Mouse (Mus musculus) NIH3T3 (cell line): Measurements from ENCODE around the gene Calm2.

Experiments used
- DNase-seq: peaks from one replicate; pipeline ENCODE4 v3.0.0-alpha.2; 2012; ENCODE audit warnings: low read depth

The Calm2 gene

DNA sequence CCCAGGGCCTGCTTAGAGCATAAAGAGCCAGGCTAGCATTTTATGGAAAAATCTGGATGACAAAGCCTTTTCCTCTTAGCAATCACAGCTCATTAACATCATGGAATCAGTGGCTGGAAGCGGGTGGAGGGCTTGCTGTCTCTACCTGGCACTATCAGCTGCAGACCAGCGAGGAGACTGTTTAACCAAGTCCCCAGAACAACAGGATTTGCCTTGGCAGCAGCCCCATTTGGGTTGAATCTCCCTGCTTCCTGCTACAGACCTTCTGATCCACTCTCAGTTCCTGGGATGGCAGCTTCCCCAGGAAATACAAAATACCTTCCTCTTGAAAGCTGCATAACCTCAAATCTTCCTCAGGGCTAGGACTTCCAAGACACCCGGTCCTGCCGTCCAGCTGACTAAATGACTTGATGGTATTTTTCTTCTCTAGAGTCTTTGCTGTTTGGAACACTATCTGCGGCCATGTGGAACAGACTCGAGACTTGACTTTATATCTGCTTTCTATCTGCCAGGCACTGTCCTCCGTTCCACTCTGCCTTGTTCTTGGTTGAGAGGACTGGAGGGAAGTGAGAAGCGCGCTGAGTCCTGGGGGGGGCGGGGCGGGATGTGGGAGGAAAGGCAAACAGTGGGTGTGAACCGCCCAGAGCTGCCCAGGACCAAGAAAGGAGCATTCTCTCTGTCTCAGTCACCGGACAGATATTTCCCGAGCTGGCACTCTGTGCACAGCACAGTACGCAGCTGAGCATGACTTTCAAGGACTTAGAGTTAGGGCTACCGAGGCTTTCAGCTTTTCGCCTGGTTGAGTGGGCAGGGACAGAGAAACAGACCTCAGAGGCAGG, 12.4 kb upstream of the Calm2 start:
- peak; percentile 80 for DNase-seq

GRCm38 (mm10) chr17:87457961-87458360, 11.2 kb upstream of the Calm2 start:
- peak; percentile 25 for DNase-seq

- no peak for DNase-seq
Measured at GRCm38 (mm10) chr17:87454121-87454520, 7.4 kb upstream of the Calm2 start.

- no peak for DNase-seq
Measured at GRCm38 (mm10) chr17:87453336-87453735, 6.6 kb upstream of the Calm2 start.

GRCm38 (mm10) chr17:87448881-87449280, 2.1 kb upstream of the Calm2 start:
- DNase-seq = no peak

DNA sequence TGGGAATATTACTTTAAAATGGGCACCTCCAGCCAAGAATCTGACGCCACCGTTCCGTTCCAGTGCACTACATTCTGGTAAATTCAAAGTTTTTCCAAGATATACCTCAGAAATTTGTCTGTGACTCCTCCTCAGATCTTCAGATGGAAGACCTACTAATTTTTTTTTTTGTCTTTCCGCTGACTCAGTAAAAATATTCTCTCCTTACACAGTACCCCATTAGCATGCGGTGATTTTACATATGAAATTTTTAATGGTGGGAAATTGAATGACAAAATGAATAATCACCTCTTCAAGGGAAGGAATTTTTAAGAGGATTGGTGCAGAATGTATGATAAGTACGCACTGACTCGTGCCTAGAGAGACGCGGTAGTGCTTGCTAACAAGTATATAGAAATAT, 1.6 kb upstream of the Calm2 start:
- DNase-seq = no peak

GRCm38 (mm10) chr17:87447612-87448200, 971 bp upstream of the Calm2 start:
- no peak for DNase-seq

- DNase-seq = peak; percentile 82
Measured at GRCm38 (mm10) chr17:87445917-87446766, 593 bp downstream of the Calm2 start.

DNA sequence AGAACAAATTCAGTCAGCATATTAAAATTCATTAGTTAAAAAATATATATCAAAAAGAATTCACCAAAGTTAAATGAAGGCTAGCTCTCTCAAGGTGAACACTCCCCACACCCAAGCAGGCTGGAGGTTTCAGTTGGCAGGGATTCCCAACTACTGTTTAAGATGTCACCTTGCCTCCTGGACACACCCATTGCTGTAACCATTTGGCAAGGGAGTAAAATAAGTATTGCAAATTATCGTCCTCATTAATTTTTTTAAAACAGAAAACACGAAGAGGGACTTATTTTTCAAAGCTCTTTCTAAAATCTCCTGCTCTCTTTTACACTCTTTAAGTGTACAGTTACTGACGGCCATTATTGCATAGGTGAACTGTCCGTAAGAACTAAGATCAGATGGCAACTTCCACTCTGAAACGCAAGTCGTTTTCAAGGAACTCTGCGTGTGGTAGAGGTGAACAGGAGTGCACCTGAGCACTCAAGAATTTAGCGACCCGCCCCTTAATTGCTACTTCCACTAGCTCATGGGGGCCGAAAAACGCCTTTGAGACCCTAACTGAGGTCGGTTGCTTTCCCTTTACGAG, 1.3 kb downstream of the Calm2 start:
- no peak for DNase-seq

- no peak for DNase-seq
Measured at GRCm38 (mm10) chr17:87444763-87445162, 2.0 kb downstream of the Calm2 start.

DNA sequence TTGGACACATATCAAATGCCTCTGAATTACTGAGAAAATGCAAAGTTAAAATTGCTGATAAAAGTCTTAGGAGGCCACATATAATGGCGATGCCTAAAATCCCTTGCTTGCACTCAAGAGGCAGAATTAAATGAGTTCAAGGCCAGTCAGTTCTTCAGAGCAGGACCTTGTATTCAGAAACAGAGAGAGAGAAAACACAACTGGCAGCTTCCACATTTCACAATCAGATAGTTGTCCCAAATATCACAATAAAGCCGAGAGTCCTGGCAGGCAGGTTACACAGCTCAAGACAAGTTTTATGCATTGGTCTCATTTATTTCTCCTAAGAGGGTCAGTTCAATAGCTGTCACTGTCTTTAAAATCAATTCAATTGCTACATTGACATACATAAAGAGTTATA, 5.2 kb downstream of the Calm2 start:
- DNase-seq = no peak

GRCm38 (mm10) chr17:87439441-87439840, 7.3 kb downstream of the Calm2 start:
- peak; percentile 31 for DNase-seq

DNA sequence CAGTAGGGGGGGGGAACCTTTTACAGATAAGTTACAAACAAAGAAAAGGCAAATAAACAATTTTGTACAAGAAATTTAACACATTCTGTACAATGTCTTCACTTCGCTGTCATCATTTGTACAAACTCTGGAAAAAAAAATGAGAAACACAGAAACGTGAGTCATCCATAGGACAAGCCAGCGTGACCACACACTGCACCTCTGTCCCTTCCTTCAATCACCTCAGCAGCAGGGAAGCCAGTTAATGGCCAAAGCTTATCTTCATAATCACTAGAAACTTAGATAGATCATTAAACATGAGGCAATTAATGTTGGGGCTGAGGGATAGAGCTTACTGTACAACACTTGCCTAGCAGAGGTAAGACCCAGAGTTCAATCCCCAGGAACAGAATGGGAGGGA, 12.8 kb downstream of the Calm2 start:
- DNase-seq = no peak

DNA sequence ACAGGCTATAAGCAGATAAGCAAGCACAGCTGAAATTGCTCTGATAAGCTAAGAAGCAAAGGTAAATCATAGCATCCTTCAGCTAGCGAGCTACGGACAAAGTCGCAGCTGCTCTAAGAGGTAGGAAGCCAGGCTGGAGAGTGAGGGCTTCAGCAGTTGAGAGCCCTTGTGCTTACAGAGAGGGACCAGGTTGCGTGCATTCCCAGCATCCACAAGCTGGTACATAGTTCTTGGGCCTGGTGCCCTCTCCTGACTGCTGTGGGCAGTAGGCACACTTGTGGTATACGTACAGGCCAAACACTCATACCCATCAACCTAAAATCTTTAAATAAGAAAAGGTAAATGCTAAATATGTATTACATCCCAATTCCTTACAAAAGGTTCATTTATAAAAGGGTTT, 14.0 kb downstream of the Calm2 start:
- no peak for DNase-seq

GRCm38 (mm10) chr17:87432314-87432713, 14.4 kb downstream of the Calm2 start:
- DNase-seq = no peak

- no peak for DNase-seq
Measured at GRCm38 (mm10) chr17:87429431-87429830, 17.3 kb downstream of the Calm2 start.

GRCm38 (mm10) chr17:87427511-87427910, 19.2 kb downstream of the Calm2 start, which contains the start of gene Stpg4:
TSS of gene Stpg4 (minus strand) at chr17:87427741.
- no peak for DNase-seq

GRCm38 (mm10) chr17:87418082-87418481, 28.7 kb downstream of the Calm2 start:
- DNase-seq = no peak

DNA sequence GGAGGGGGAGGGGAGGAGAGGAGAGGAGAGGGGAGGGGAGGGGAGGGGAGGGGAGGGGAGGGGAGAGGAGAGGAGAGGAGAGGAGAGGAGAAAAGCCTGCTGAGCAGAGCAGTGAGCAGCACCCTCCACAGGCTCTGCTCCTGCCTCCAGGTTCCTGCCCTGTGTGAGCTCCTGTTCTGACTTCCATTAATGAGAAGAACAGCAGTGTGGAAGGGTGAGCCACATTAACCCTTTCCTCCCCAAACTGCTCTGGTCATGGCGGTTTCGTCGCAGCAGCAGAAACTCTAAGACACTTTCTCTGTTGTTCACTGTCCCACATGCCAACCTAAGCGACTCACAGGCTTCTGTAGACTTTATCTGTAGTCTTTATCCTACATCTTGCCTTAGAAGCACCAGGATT, 40.1 kb downstream of the Calm2 start:
- DNase-seq = no peak

- DNase-seq = peak; percentile 76
Measured at GRCm38 (mm10) chr17:87405576-87405975, 41.2 kb downstream of the Calm2 start.

DNA sequence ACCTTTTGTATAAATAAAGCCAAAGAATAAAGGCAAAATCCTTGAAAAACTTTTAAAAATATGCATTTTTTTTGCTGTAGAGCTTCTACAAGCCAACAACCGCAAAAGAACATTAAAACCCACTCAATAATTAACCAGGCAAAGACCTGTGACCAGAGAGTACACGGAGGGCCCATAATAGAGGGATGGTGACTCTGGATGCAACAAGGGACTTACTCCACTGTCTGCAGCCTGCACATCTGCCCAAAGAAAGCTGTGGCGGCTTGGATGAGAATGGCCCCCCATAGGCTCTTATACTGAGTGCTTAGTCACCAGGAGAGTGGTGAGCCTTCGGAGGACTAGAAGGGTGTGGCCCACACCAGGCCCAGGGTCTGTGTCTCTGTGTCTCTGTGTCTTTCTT, 43.3 kb downstream of the Calm2 start:
- DNase-seq = no peak

GRCm38 (mm10) chr17:87402444-87402843, 44.3 kb downstream of the Calm2 start:
- DNase-seq = no peak
